Mouse (Mus musculus) lung, postnatal 0 days (tissue): ENCODE data around the gene Hip1.

Experiments
- CTCF ChIP-seq: IDR thresholded peaks from 2 replicates; pipeline ENCODE4 v1.5.1; 2016; ENCODE audit warnings: antibody characterized with exemption, mild to moderate bottlenecking
- EP300 ChIP-seq: IDR thresholded peaks from 2 replicates; pipeline ENCODE4 v1.6.1; 2016; ENCODE audit warnings: antibody characterized with exemption, mild to moderate bottlenecking, control low read depth

GRCm38 (mm10) chr5:135550910-135551309 is 6.0 kb upstream of the Hip1 start:
- TF ChIP-seq EP300 = no peak
- TF ChIP-seq CTCF = peak; percentile 48
